Mouse (Mus musculus) heart, embryonic 15.5 days (tissue): ENCODE data around the gene Rmnd5b. TPM values are rescaled to one million over a fixed set of nuclear protein-coding genes. Genes with fewer than 3 reads are reported as not detected.
"Not testable (repeated sequence)": the region's sequence is repeated elsewhere in the genome, so short reads cannot be mapped to it uniquely, and the experiment has no call there.

ENCODE experiments used
- ATAC-seq: fragments of 200-750 bp; cut with Nextera tagmentation; replicated peaks from 2 replicates; pipeline ENCODE4 v1.8.0; 2017; ENCODE audit warnings: low read depth, moderate TSS enrichment; ENCODE audit not compliant: insufficient number of reproducible peaks, insufficient read depth, low FRiP score
- H3K27ac ChIP-seq: fragments of 300-500 bp; sonication (generic); 2 replicates; pipeline ENCODE4 v1.5.1; 2015; ENCODE audit warnings: mild to moderate bottlenecking, inconsistent platforms
- H3K27me3 ChIP-seq: fragments of 300-500 bp; sonication (generic); 2 replicates; pipeline ENCODE4 v1.6.1; 2015; ENCODE audit warnings: inconsistent platforms
- H3K36me3 ChIP-seq: fragments of 300-500 bp; sonication (generic); 2 replicates; pipeline ENCODE4 v1.6.1; 2015; ENCODE audit warnings: mild to moderate bottlenecking, inconsistent platforms
- H3K4me1 ChIP-seq: fragments of 300-500 bp; sonication (generic); replicated peaks from 2 replicates; pipeline ENCODE4 v1.6.1; 2015; ENCODE audit warnings: inconsistent platforms
- H3K4me2 ChIP-seq: fragments of 300-500 bp; sonication (generic); 2 replicates; pipeline ENCODE4 v1.6.1; 2015; ENCODE audit warnings: inconsistent platforms, mild to moderate bottlenecking, moderate library complexity
- H3K4me3 ChIP-seq: fragments of 300-500 bp; sonication (generic); 2 replicates; pipeline ENCODE4 v1.5.1; 2015; ENCODE audit warnings: mild to moderate bottlenecking, inconsistent platforms
- H3K9ac ChIP-seq: fragments of 300-500 bp; sonication (generic); 2 replicates; pipeline ENCODE4 v1.6.1; 2015; ENCODE audit warnings: mild to moderate bottlenecking, inconsistent platforms
- H3K9me3 ChIP-seq: fragments of 300-500 bp; sonication (generic); replicated peaks from 2 replicates; pipeline ENCODE4 v1.6.1; 2016; ENCODE audit warnings: inconsistent platforms
- WGBS: fragments of 180-500 bp; shearing (Covaris S2); methylation state at CpG from one replicate; pipeline ENCODE4 v1.1.7; 2015; ENCODE audit warnings: mixed read lengths; 5-methylcytosine and 5-hydroxymethylcytosine counted together
- polyA plus RNA-seq: library from polyadenylated mRNA; unstranded; fragments of >200 nt; fragmentation: Nextera tagmentation; extraction: Ambion mirVana; gene quantifications from 2 replicates; pipeline ENCODE4 v1.2.1, GENCODE M21; 2015

Gene Rmnd5b
- polyA plus RNA-seq, 1 experiment from 2014 or later, result 25.6 TPM

GRCm38 (mm10) chr11:51637971-51638414, 2.3 kb upstream of the Rmnd5b start:
- H3K9me3 ChIP-seq, result no peaks in the 10 kb centered on the region
- H3K4me1 ChIP-seq, result peaks cover 23% of the 10 kb centered on the region
- no peak overlapping the region for H3K9ac ChIP-seq
- H3K4me3 ChIP-seq, result peak overlapping the region; percentile 21
- ATAC-seq, result no peak
- 11% methylated on average over 17 of the region's 17 CpGs for WGBS
- H3K27ac ChIP-seq, result peak overlapping the region; percentile 64
- 0 out of 2 replicates have a peak, but pooled peaks cover 2% of the 10 kb centered on the region for H3K27me3 ChIP-seq
- H3K36me3 ChIP-seq, result no peaks in the 10 kb centered on the region
- peak overlapping the region; percentile 50 for H3K4me2 ChIP-seq

- H3K9ac ChIP-seq, result peak overlapping the region; percentile 87
- H3K27me3 ChIP-seq, result 0 out of 2 replicates have a peak, but pooled peaks cover 2% of the 10 kb centered on the region
- peak overlapping the region; percentile 78 for H3K4me2 ChIP-seq
- ATAC-seq, result 0 out of 2 replicates have a peak, but pooled peaks have one; percentile 19
- H3K27ac ChIP-seq, result peak overlapping the region; percentile 79
- H3K9me3 ChIP-seq, result no peaks in the 10 kb centered on the region
- no peaks in the 10 kb centered on the region for H3K36me3 ChIP-seq
- peak overlapping the region; percentile 88 for H3K4me3 ChIP-seq
- 5% methylated on average over 6 of the region's 6 CpGs for WGBS
- peaks cover 27% of the 10 kb centered on the region for H3K4me1 ChIP-seq
Measured at GRCm38 (mm10) chr11:51636323-51636684, 608 bp upstream of the Rmnd5b start.

- Histone ChIP-seq H3K4me3 (peak overlapping the region; percentile 88), H3K27ac (peak overlapping the region; percentile 79), H3K4me1 (peaks cover 27% of the 10 kb centered on the region), H3K27me3 (0 out of 2 replicates have a peak, but pooled peaks cover 2% of the 10 kb centered on the region), H3K36me3 (no peaks in the 10 kb centered on the region), H3K4me2 (peak overlapping the region; percentile 78), H3K9me3 (no peaks in the 10 kb centered on the region), H3K9ac (peak overlapping the region; percentile 87)
- 8% methylated on average over 6 of the region's 6 CpGs for WGBS
- no peak for ATAC-seq
Measured at GRCm38 (mm10) chr11:51635127-51635524, 570 bp downstream of the Rmnd5b start.

GRCm38 (mm10) chr11:51633721-51634120, 2.0 kb downstream of the Rmnd5b start:
- Histone ChIP-seq H3K9ac (no peak overlapping the region), H3K4me2 (no peak overlapping the region), H3K27me3 (0 out of 2 replicates have a peak, but pooled peaks cover 2% of the 10 kb centered on the region), H3K4me3 (no peak overlapping the region), H3K9me3 (no peaks in the 10 kb centered on the region), H3K27ac (no peak overlapping the region), H3K4me1 (peaks cover 29% of the 10 kb centered on the region), H3K36me3 (peaks cover 9% of the 10 kb centered on the region)
- WGBS, result 86% methylated on average over 3 of the region's 3 CpGs
- ATAC-seq, result no peak

- H3K27me3 ChIP-seq, H3K9ac ChIP-seq, H3K9me3 ChIP-seq, H3K4me3 ChIP-seq, ATAC-seq, H3K4me2 ChIP-seq, H3K27ac ChIP-seq: not testable (repeated sequence)
- H3K4me1 ChIP-seq, result peaks cover 29% of the 10 kb centered on the region
- H3K36me3 ChIP-seq, result peaks cover 12% of the 10 kb centered on the region
- WGBS, result 93% methylated on average over 7 of the region's 7 CpGs
Measured at GRCm38 (mm10) chr11:51633200-51633599, 2.5 kb downstream of the Rmnd5b start.

GRCm38 (mm10) chr11:51632130-51632753, 3.5 kb downstream of the Rmnd5b start:
- peaks cover 22% of the 10 kb centered on the region for H3K4me1 ChIP-seq
- no peaks in the 10 kb centered on the region for H3K9me3 ChIP-seq
- no peak overlapping the region for H3K27ac ChIP-seq
- no peak overlapping the region for H3K4me2 ChIP-seq
- no peak overlapping the region for H3K4me3 ChIP-seq
- no peaks in the 10 kb centered on the region for H3K27me3 ChIP-seq
- H3K36me3 ChIP-seq, result peaks cover 14% of the 10 kb centered on the region
- ATAC-seq, result no peak
- H3K9ac ChIP-seq, result no peak overlapping the region
- 75% methylated on average over 6 of the region's 6 CpGs for WGBS

GRCm38 (mm10) chr11:51629651-51630314, 5.9 kb downstream of the Rmnd5b start:
- H3K4me3 ChIP-seq, result no peak overlapping the region
- WGBS, result 75% methylated on average over 15 of the region's 15 CpGs
- no peak overlapping the region for H3K27ac ChIP-seq
- H3K36me3 ChIP-seq, result peaks cover 36% of the 10 kb centered on the region
- peaks cover 13% of the 10 kb centered on the region for H3K4me1 ChIP-seq
- no peak overlapping the region for H3K4me2 ChIP-seq
- H3K9ac ChIP-seq, result no peak overlapping the region
- no peak for ATAC-seq
- H3K27me3 ChIP-seq, result no peaks in the 10 kb centered on the region
- H3K9me3 ChIP-seq, result no peaks in the 10 kb centered on the region

GRCm38 (mm10) chr11:51627907-51628306, 7.8 kb downstream of the Rmnd5b start:
- no peak overlapping the region for H3K4me2 ChIP-seq
- no peak overlapping the region for H3K9ac ChIP-seq
- 0 out of 2 replicates have a peak, but pooled peaks cover 8% of the 10 kb centered on the region for H3K4me1 ChIP-seq
- H3K27me3 ChIP-seq, result no peaks in the 10 kb centered on the region
- peaks cover 54% of the 10 kb centered on the region for H3K36me3 ChIP-seq
- WGBS, result 77% methylated on average over 8 of the region's 8 CpGs
- H3K9me3 ChIP-seq, result no peaks in the 10 kb centered on the region
- ATAC-seq, result no peak
- no peak overlapping the region for H3K4me3 ChIP-seq
- no peak overlapping the region for H3K27ac ChIP-seq

- WGBS, result 94% methylated on average over 9 of the region's 9 CpGs
- no peaks in the 10 kb centered on the region for H3K27me3 ChIP-seq
- no peak for ATAC-seq
- H3K4me1 ChIP-seq, result 0 out of 2 replicates have a peak, but pooled peaks cover 6% of the 10 kb centered on the region
- no peaks in the 10 kb centered on the region for H3K9me3 ChIP-seq
- H3K27ac ChIP-seq, result no peak overlapping the region
- peaks cover 59% of the 10 kb centered on the region for H3K36me3 ChIP-seq
- no peak overlapping the region for H3K4me3 ChIP-seq
- no peak overlapping the region for H3K9ac ChIP-seq
- no peak overlapping the region for H3K4me2 ChIP-seq
Measured at GRCm38 (mm10) chr11:51627425-51627824, 8.3 kb downstream of the Rmnd5b start.

GRCm38 (mm10) chr11:51625187-51625820, 10.4 kb downstream of the Rmnd5b start:
- H3K9me3 ChIP-seq, result no peaks in the 10 kb centered on the region
- peaks cover 15% of the 10 kb centered on the region for H3K4me1 ChIP-seq
- no peaks in the 10 kb centered on the region for H3K27me3 ChIP-seq
- no peak overlapping the region for H3K4me3 ChIP-seq
- 67% methylated on average over 5 of the region's 5 CpGs for WGBS
- no peak overlapping the region for H3K9ac ChIP-seq
- H3K27ac ChIP-seq, result no peak overlapping the region
- no peak for ATAC-seq
- no peak overlapping the region for H3K4me2 ChIP-seq
- H3K36me3 ChIP-seq, result peaks cover 63% of the 10 kb centered on the region

- no peak overlapping the region for H3K4me3 ChIP-seq
- H3K9me3 ChIP-seq, result no peaks in the 10 kb centered on the region
- no peak overlapping the region for H3K9ac ChIP-seq
- H3K4me2 ChIP-seq, result no peak overlapping the region
- H3K27ac ChIP-seq, result no peak overlapping the region
- H3K36me3 ChIP-seq, result peaks cover 50% of the 10 kb centered on the region
- WGBS, result 76% methylated on average over 7 of the region's 7 CpGs
- H3K4me1 ChIP-seq, result peaks cover 20% of the 10 kb centered on the region
- ATAC-seq, result no peak
- H3K27me3 ChIP-seq, result no peaks in the 10 kb centered on the region
Measured at GRCm38 (mm10) chr11:51622971-51623491, 12.7 kb downstream of the Rmnd5b start.
